Mouse (Mus musculus) lung, postnatal 0 days (tissue): ENCODE data around the gene Tmc6.

Experiments used
- CTCF ChIP-seq: IDR thresholded peaks from 2 replicates; pipeline ENCODE4 v1.5.1; 2016; ENCODE audit warnings: antibody characterized with exemption, mild to moderate bottlenecking
- EP300 ChIP-seq: IDR thresholded peaks from 2 replicates; pipeline ENCODE4 v1.6.1; 2016; ENCODE audit warnings: antibody characterized with exemption, mild to moderate bottlenecking, control low read depth

DNA sequence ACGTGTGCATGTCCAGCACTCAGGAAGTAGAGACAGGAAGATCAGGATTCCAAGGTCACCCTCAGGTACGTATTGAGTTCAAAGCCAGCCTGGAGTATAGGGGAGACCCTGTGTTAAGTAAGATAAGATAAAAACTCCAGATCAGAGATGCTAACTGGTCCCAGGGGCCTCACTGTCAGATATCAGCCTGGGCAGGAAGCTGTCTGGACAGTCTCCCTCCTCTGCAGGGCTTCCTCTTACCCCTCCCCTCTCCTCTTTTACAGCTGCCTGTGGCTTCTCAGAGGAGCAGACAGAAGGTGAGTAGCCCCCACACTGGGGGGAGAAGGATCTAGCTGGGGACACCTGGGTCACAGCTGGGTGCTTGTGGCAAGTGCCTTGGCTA lies 16.2 kb upstream of the Tmc6 start:
- no peak for TF ChIP-seq CTCF
- TF ChIP-seq EP300 = no peak
